Mouse (Mus musculus) spleen, adult 2 months (tissue): Measurements from ENCODE around the gene Mlxipl.
A peak's percentile ranks its signal among the peaks of the same experiment; 100 is the strongest.

Source experiments
- CTCF ChIP-seq: fragments of 200-500 bp; IDR thresholded peaks from 2 replicates; pipeline ENCODE4 v1.5.1; 2011; ENCODE audit warnings: mild to moderate bottlenecking, inconsistent platforms; ENCODE audit not compliant: insufficient read depth, insufficient read length, insufficient replicate concordance; ENCODE audit errors: extremely low read depth
- POLR2A ChIP-seq: fragments of 200-500 bp; IDR thresholded peaks from 2 replicates; pipeline ENCODE4 v1.6.1; 2011; ENCODE audit warnings: low read depth, low read length, inconsistent platforms

DNA sequence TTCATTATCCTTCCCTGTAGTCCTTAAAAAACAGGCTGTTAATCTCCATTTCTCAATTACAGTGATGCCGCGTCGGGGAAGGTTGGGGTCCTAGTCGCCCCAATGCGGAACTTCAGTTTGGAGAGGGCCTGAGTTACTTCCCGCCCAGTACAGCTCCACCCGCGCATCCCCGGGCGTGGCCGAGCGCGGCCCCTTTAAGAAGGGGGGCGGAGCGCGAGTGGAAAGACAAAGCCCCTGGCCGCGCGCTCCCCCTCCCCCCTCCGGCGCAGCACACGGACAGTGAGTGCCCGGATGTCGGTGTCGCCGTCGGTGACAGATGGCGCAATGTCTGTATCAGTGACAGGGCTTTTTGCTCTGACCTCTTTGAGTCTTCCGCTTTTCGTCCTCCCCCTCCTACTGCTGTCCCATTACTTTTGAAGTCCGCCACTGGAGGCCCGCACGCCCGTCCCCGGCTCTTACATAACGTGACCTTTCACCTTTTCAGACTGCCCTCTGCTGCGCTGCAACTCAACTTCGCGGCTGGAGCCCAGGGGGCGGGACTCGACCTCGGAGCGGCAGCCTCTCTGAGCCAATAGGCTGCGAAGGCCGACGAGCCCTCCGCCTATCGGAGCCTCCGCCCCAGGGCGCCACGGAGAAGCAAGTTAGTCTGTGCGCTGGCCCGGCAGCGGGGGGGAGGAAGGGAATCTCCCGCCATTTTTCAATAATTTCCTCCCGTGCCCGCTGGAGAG lies 97.1 kb downstream of the Mlxipl start, which contains the start of gene Baz1b:
- peak; percentile 32 for TF ChIP-seq POLR2A
- no peak for TF ChIP-seq CTCF
